Mouse (Mus musculus) liver, adult 2 months (tissue): ENCODE measurements around the gene Gm45208. TPM values are rescaled to one million over a fixed set of nuclear protein-coding genes. Genes with fewer than 3 reads are reported as not detected.
A peak's percentile ranks its signal among the peaks of the same experiment; 100 is the strongest.

ENCODE experiments used
- DNase-seq: peaks from one replicate; pipeline ENCODE4 v3.0.0-alpha.2; 2011; ENCODE audit warnings: low read depth, low spot score; ENCODE audit errors: extremely low read depth
- H3K27ac ChIP-seq: fragments of 200-500 bp; replicated peaks from 2 replicates; pipeline ENCODE4 v1.5.1; 2012; ENCODE audit warnings: low read depth, mild to moderate bottlenecking, control low read depth, inconsistent platforms, low read length; ENCODE audit not compliant: insufficient read depth
- H3K27me3 ChIP-seq: fragments of 200-500 bp; 2 replicates; pipeline ENCODE4 v1.6.1; 2012; ENCODE audit warnings: mild to moderate bottlenecking, moderate library complexity, low read length, inconsistent platforms; ENCODE audit not compliant: control insufficient read depth, insufficient read depth
- H3K36me3 ChIP-seq: fragments of 200-500 bp; 2 replicates; pipeline ENCODE4 v1.6.1; 2012; ENCODE audit warnings: low read length, inconsistent platforms; ENCODE audit not compliant: control insufficient read depth, insufficient read depth
- H3K4me1 ChIP-seq: fragments of 200-500 bp; 2 replicates; pipeline ENCODE4 v1.6.1; 2011; ENCODE audit warnings: low read length; ENCODE audit not compliant: control insufficient read depth, insufficient read depth
- H3K4me3 ChIP-seq: fragments of 200-500 bp; 2 replicates; pipeline ENCODE4 v1.5.1; 2011; ENCODE audit warnings: low read depth, mild to moderate bottlenecking, control low read depth, low read length, moderate library complexity; ENCODE audit not compliant: insufficient read depth
- H3K79me2 ChIP-seq: fragments of 200-500 bp; 2 replicates; pipeline ENCODE4 v1.6.1; 2012; ENCODE audit warnings: inconsistent platforms, mild to moderate bottlenecking, low read length, moderate library complexity; ENCODE audit not compliant: control insufficient read depth, insufficient read depth
- H3K9ac ChIP-seq: fragments of 200-500 bp; 2 replicates; pipeline ENCODE4 v1.6.1; 2012; ENCODE audit warnings: low read depth, mild to moderate bottlenecking, control low read depth, inconsistent platforms, low read length
- CTCF ChIP-seq: fragments of 200-500 bp; IDR thresholded peaks from 2 replicates; pipeline ENCODE4 v1.5.1; 2011; ENCODE audit warnings: low read depth, low read length, control low read depth
- POLR2A ChIP-seq: fragments of 200-500 bp; IDR thresholded peaks from 2 replicates; pipeline ENCODE4 v1.6.1; 2011; ENCODE audit warnings: low read length, control low read depth; ENCODE audit not compliant: insufficient read depth; ENCODE audit errors: extremely low read depth
- WGBS: fragments of 180-500 bp; shearing (Covaris S2); methylation state at CpG from one replicate; pipeline ENCODE4 v1.1.7; 2018; 5-methylcytosine and 5-hydroxymethylcytosine counted together
- polyA plus RNA-seq: library from polyadenylated mRNA; depleted of rRNA; stranded (reverse); fragments of >200 nt; gene quantifications from 2 replicates; pipeline ENCODE4 v1.2.3, GENCODE M21; 2012
- total RNA-seq: library from RNA; depleted of rRNA; stranded (reverse); fragments of >200 nt; gene quantifications from 2 replicates; pipeline ENCODE4 v1.2.3, GENCODE M21; 2014

The Gm45208 gene
- total and polyA plus RNA-seq, 2 experiments = 1.0 to 1.9 TPM

- WGBS = 2% methylated on average over 11 of the region's 11 CpGs
Measured at GRCm38 (mm10) chrX:7765764-7766163, 43.7 kb downstream of the Gm45208 start.

GRCm38 (mm10) chrX:7769302-7770017, 47.4 kb downstream of the Gm45208 start:
- Histone ChIP-seq H3K27ac (no peak overlapping the region), H3K4me1 (peaks cover 8% of the 10 kb centered on the region), H3K36me3 (peaks cover 48% of the 10 kb centered on the region), H3K27me3 (no peaks in the 10 kb centered on the region), H3K9ac (no peak overlapping the region), H3K79me2 (no peaks in the 10 kb centered on the region), H3K4me3 (no peak overlapping the region)
- 80% methylated on average over 7 of the region's 7 CpGs for WGBS
- TF ChIP-seq POLR2A (no peak), CTCF (no peak)
- DNase-seq = no peak

More at GRCm38 (mm10) chrX:7765764-7766163, 43.7 kb downstream of the Gm45208 start:
- no peaks in the 10 kb centered on the region; the same call in 1 of the 2 replicates for H3K79me2 ChIP-seq
- H3K4me1 ChIP-seq = peaks cover 13% of the 10 kb centered on the region
- TF ChIP-seq POLR2A (no peak), CTCF (no peak)
- peak overlapping the region; percentile 8 for H3K4me3 ChIP-seq
- peaks cover 31% of the 10 kb centered on the region for H3K36me3 ChIP-seq
- peak; percentile 82 for DNase-seq
- peak overlapping the region; percentile 53 for H3K9ac ChIP-seq
- no peaks in the 10 kb centered on the region for H3K27me3 ChIP-seq
- H3K27ac ChIP-seq = peak overlapping the region; percentile 72

- whole genome bisulfite sequencing = 32% methylated on average over 2 of the region's 2 CpGs
- Histone ChIP-seq H3K36me3 (peaks cover 41% of the 10 kb centered on the region), H3K27ac (no peak overlapping the region), H3K4me3 (no peak overlapping the region), H3K4me1 (no peaks in the 10 kb centered on the region), H3K9ac (no peak overlapping the region), H3K79me2 (no peaks in the 10 kb centered on the region), H3K27me3 (no peaks in the 10 kb centered on the region)
- DNase-seq = no peak
- TF ChIP-seq POLR2A (no peak), CTCF (peak; percentile 27; the same call in 1 of the 2 replicates)
Measured at GRCm38 (mm10) chrX:7772766-7773165, 50.7 kb downstream of the Gm45208 start.

GRCm38 (mm10) chrX:7775501-7776205, 53.6 kb downstream of the Gm45208 start:
- Histone ChIP-seq H3K9ac (no peak overlapping the region), H3K4me1 (no peaks in the 10 kb centered on the region), H3K27me3 (no peaks in the 10 kb centered on the region), H3K27ac (no peak overlapping the region), H3K4me3 (no peak overlapping the region), H3K79me2 (no peaks in the 10 kb centered on the region), H3K36me3 (peaks cover 18% of the 10 kb centered on the region; the same call in 1 of the 2 replicates)
- DNase-seq = no peak
- WGBS = 84% methylated on average over 9 of the region's 9 CpGs
- TF ChIP-seq POLR2A = no peak
- TF ChIP-seq CTCF = no peak

- 47% methylated on average over 8 of the region's 8 CpGs for WGBS
- TF ChIP-seq POLR2A (no peak), CTCF (peak; percentile 75)
Measured at GRCm38 (mm10) chrX:7776329-7777082, 54.5 kb downstream of the Gm45208 start.

More at GRCm38 (mm10) chrX:7776329-7777082, 54.5 kb downstream of the Gm45208 start:
- Histone ChIP-seq H3K27me3 (no peaks in the 10 kb centered on the region), H3K27ac (no peak overlapping the region), H3K9ac (no peak overlapping the region), H3K36me3 (peaks cover 12% of the 10 kb centered on the region; the same call in 1 of the 2 replicates), H3K4me1 (no peaks in the 10 kb centered on the region), H3K4me3 (no peak overlapping the region), H3K79me2 (no peaks in the 10 kb centered on the region)
- DNase-seq = no peak
